Mouse (Mus musculus) kidney, adult 2 months (tissue): ENCODE data around the gene Mgmt.

Experiments
- CTCF ChIP-seq: fragments of 200-500 bp; conservative IDR thresholded peaks from 2 replicates; pipeline ENCODE4 v1.5.1; 2011; ENCODE audit warnings: low read depth, mild to moderate bottlenecking, control low read depth, low read length, moderate library complexity, mixed read lengths; ENCODE audit not compliant: insufficient read depth, insufficient read length
- POLR2A ChIP-seq: fragments of 200-500 bp; IDR thresholded peaks from one replicate; pipeline ENCODE4 v1.6.1; 2011; ENCODE audit warnings: low read depth, low read length, control low read depth

DNA sequence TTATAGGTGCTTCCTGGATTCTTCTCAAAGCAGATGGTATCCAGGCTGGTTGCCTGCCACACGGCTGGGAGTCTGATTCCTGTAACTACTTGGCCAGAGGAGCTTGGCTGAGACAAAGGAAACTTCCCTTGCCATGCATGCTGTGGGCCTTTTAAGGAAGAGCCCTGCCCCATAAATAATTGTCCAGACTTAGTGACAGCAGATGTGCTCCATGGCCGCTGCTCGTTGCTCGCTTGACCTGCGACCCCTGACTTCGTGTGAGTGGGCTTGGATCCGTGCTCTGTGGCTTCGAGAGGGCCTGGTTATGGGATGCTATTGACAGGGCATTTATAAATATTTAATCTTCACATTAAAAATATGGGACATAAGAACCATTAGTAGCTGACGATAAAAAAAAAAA is 277.9 kb downstream of the Mgmt start:
- TF ChIP-seq CTCF (no peak), POLR2A (no peak)
